Mouse (Mus musculus) embryonic facial prominence, embryonic 14.5 days (tissue): ENCODE data around the gene C1ql3. TPM values are rescaled to one million over a fixed set of nuclear protein-coding genes. Genes with fewer than 3 reads are reported as not detected.

ENCODE experiments used
- ATAC-seq: fragments of 200-750 bp; cut with Nextera tagmentation; 2 replicates; pipeline ENCODE4 v1.8.0; 2017; ENCODE audit warnings: low read depth, moderate number of reproducible peaks, moderate TSS enrichment
- DNase-seq: peaks from one replicate; pipeline ENCODE4 v3.0.0-alpha.2; 2015; ENCODE audit warnings: low spot score
- H3K27ac ChIP-seq: fragments of 300-500 bp; sonication (generic); replicated peaks from 2 replicates; pipeline ENCODE4 v1.5.1; 2014; ENCODE audit warnings: low read depth, mild to moderate bottlenecking, low read length, moderate library complexity
- H3K27me3 ChIP-seq: fragments of 300-500 bp; sonication (generic); replicated peaks from 2 replicates; pipeline ENCODE4 v1.6.1; 2014; ENCODE audit warnings: low read length; ENCODE audit not compliant: control insufficient read depth, insufficient read depth
- H3K36me3 ChIP-seq: fragments of 300-500 bp; sonication (generic); 2 replicates; pipeline ENCODE4 v1.6.1; 2014; ENCODE audit warnings: low read length, mixed read lengths; ENCODE audit not compliant: control insufficient read depth, insufficient read depth
- H3K4me1 ChIP-seq: fragments of 300-500 bp; sonication (generic); 2 replicates; pipeline ENCODE4 v1.6.1; 2014; ENCODE audit warnings: antibody characterized with exemption, low read length; ENCODE audit not compliant: control insufficient read depth, insufficient read depth
- H3K4me2 ChIP-seq: fragments of 300-500 bp; sonication (generic); 2 replicates; pipeline ENCODE4 v1.6.1; 2014; ENCODE audit warnings: low read depth, mild to moderate bottlenecking, low read length, moderate library complexity, mixed read lengths
- H3K4me3 ChIP-seq: fragments of 300-500 bp; sonication (generic); 2 replicates; pipeline ENCODE4 v1.5.1; 2014; ENCODE audit warnings: low read depth, mild to moderate bottlenecking, low read length
- H3K9ac ChIP-seq: fragments of 300-500 bp; sonication (generic); 2 replicates; pipeline ENCODE4 v1.6.1; 2014; ENCODE audit warnings: low read depth, mild to moderate bottlenecking, low read length, moderate library complexity, mixed read lengths
- H3K9me3 ChIP-seq: fragments of 300-500 bp; sonication (generic); 2 replicates; pipeline ENCODE4 v1.6.1; 2016; ENCODE audit warnings: low read length; ENCODE audit not compliant: control insufficient read depth
- WGBS: fragments of 180-500 bp; shearing (Covaris S2); extraction: QIAGEN DNeasy Blood & Tissue Kit; methylation state at CpG from one replicate; pipeline ENCODE4 v1.1.7; 2014; 5-methylcytosine and 5-hydroxymethylcytosine counted together
- polyA plus RNA-seq: library from polyadenylated mRNA; unstranded; fragments of >200 nt; fragmentation: Nextera tagmentation; extraction: Ambion mirVana; gene quantifications from 2 replicates; pipeline ENCODE4 v1.2.1, GENCODE M21; 2014

Gene C1ql3
- polyA plus RNA-seq, 1 experiment from 2014 or later, result 3.5 TPM

- ATAC-seq, result no peak
Observed at GRCm38 (mm10) chr2:12973752-12974151, 37.9 kb downstream of the C1ql3 start.

GRCm38 (mm10) chr2:12970049-12970724 is 41.4 kb downstream of the C1ql3 start:
- Histone ChIP-seq H3K27ac (no peak overlapping the region), H3K27me3 (no peaks in the 10 kb centered on the region), H3K4me3 (no peak overlapping the region), H3K9me3 (no peaks in the 10 kb centered on the region), H3K4me1 (no peaks in the 10 kb centered on the region), H3K36me3 (no peaks in the 10 kb centered on the region), H3K4me2 (no peak overlapping the region), H3K9ac (no peak overlapping the region)
- ATAC-seq, result no peak; the same call in 1 of the 2 replicates
- DNase-seq, result no peak
- WGBS, result 69% methylated on average over 12 of the region's 12 CpGs

More at GRCm38 (mm10) chr2:12973752-12974151, 37.9 kb downstream of the C1ql3 start:
- DNase-seq, result no peak
- Histone ChIP-seq H3K4me3 (no peak overlapping the region), H3K36me3 (no peaks in the 10 kb centered on the region), H3K9me3 (no peaks in the 10 kb centered on the region), H3K9ac (no peak overlapping the region), H3K4me1 (no peaks in the 10 kb centered on the region), H3K27ac (no peak overlapping the region), H3K27me3 (no peaks in the 10 kb centered on the region), H3K4me2 (no peak overlapping the region)
- 86% methylated on average over 2 of the region's 2 CpGs for WGBS

- H3K4me3 ChIP-seq, result no peak overlapping the region
Observed at GRCm38 (mm10) chr2:12956703-12957424, 54.7 kb downstream of the C1ql3 start.

More at GRCm38 (mm10) chr2:12956703-12957424, 54.7 kb downstream of the C1ql3 start:
- H3K36me3 ChIP-seq, result no peaks in the 10 kb centered on the region
- no peak for DNase-seq
- no peak overlapping the region for H3K4me2 ChIP-seq
- no peaks in the 10 kb centered on the region for H3K9me3 ChIP-seq
- H3K4me1 ChIP-seq, result no peaks in the 10 kb centered on the region
- H3K9ac ChIP-seq, result no peak overlapping the region
- H3K27me3 ChIP-seq, result no peaks in the 10 kb centered on the region
- no peak for ATAC-seq
- H3K27ac ChIP-seq, result no peak overlapping the region

Other genes starting within 250 kb of the C1ql3 start
- 17.4 and 18.9 TPM in 2 replicates for gene Pter, start 87.8 kb downstream of the C1ql3 start, polyA plus RNA-seq